Mouse (Mus musculus) midbrain, postnatal 0 days (tissue): ENCODE data around the gene Hoxb8. TPM values are rescaled to one million over a fixed set of nuclear protein-coding genes. Genes with fewer than 3 reads are reported as not detected.

Source experiments
- ATAC-seq: fragments of 200-750 bp; cut with Nextera tagmentation; 2 replicates; pipeline ENCODE4 v1.8.0; 2017; ENCODE audit warnings: moderate number of reproducible peaks, mild to moderate bottlenecking, moderate TSS enrichment, moderate library complexity; ENCODE audit not compliant: low FRiP score
- DNase-seq: peaks from one replicate; pipeline ENCODE4 v3.0.0-alpha.2; 2015; ENCODE audit warnings: low spot score
- H3K27ac ChIP-seq: fragments of 300-500 bp; sonication (generic); 2 replicates; pipeline ENCODE4 v1.5.1; 2014; ENCODE audit warnings: low read depth, mild to moderate bottlenecking, low read length, mixed read lengths
- H3K27me3 ChIP-seq: fragments of 300-500 bp; sonication (generic); 2 replicates; pipeline ENCODE4 v1.6.1; 2014; ENCODE audit warnings: low read length, control low read depth, mixed read lengths; ENCODE audit not compliant: insufficient read depth
- H3K36me3 ChIP-seq: fragments of 300-500 bp; sonication (generic); 2 replicates; pipeline ENCODE4 v1.6.1; 2014; ENCODE audit warnings: low read length, control low read depth, mixed read lengths; ENCODE audit not compliant: insufficient read depth
- H3K4me1 ChIP-seq: fragments of 300-500 bp; sonication (generic); 2 replicates; pipeline ENCODE4 v1.6.1; 2014; ENCODE audit warnings: mild to moderate bottlenecking, control low read depth, antibody characterized with exemption, low read length, mixed read lengths; ENCODE audit not compliant: insufficient read depth
- H3K4me2 ChIP-seq: fragments of 300-500 bp; sonication (generic); 2 replicates; pipeline ENCODE4 v1.6.1; 2014; ENCODE audit warnings: low read depth, mild to moderate bottlenecking, low read length, mixed read lengths; ENCODE audit not compliant: poor library complexity, severe bottlenecking
- H3K4me3 ChIP-seq: fragments of 300-500 bp; sonication (generic); 2 replicates; pipeline ENCODE4 v1.5.1; 2014; ENCODE audit warnings: low read depth, mild to moderate bottlenecking, low read length, moderate library complexity
- H3K9ac ChIP-seq: fragments of 300-500 bp; sonication (generic); replicated peaks from 2 replicates; pipeline ENCODE4 v1.6.1; 2014; ENCODE audit warnings: mild to moderate bottlenecking, low read length, moderate library complexity, mixed read lengths; ENCODE audit not compliant: poor library complexity, severe bottlenecking
- H3K9me3 ChIP-seq: fragments of 300-500 bp; sonication (generic); 2 replicates; pipeline ENCODE4 v1.6.1; 2016; ENCODE audit warnings: low read length, control low read depth
- CTCF ChIP-seq: IDR thresholded peaks from 2 replicates; pipeline ENCODE4 v1.5.1; 2016; ENCODE audit warnings: antibody characterized with exemption, mild to moderate bottlenecking
- WGBS: fragments of 180-500 bp; shearing (Covaris S2); extraction: QIAGEN DNeasy Blood & Tissue Kit; methylation state at CpG from one replicate; pipeline ENCODE4 v1.1.7; 2014; 5-methylcytosine and 5-hydroxymethylcytosine counted together
- polyA plus RNA-seq: library from polyadenylated mRNA; unstranded; fragments of >200 nt; fragmentation: Nextera tagmentation; extraction: Ambion mirVana; gene quantifications from 2 replicates; pipeline ENCODE4 v1.2.1, GENCODE M21; 2015
- total RNA-seq: library from RNA; depleted of rRNA; stranded (reverse); fragments of >200 nt; gene quantifications from 2 replicates; pipeline ENCODE4 v1.2.3, GENCODE M21; 2014

Hoxb8 gene
- total and polyA plus RNA-seq, 2 experiments from 2014 or later: 3.4 TPM; not detected in 1

DNA sequence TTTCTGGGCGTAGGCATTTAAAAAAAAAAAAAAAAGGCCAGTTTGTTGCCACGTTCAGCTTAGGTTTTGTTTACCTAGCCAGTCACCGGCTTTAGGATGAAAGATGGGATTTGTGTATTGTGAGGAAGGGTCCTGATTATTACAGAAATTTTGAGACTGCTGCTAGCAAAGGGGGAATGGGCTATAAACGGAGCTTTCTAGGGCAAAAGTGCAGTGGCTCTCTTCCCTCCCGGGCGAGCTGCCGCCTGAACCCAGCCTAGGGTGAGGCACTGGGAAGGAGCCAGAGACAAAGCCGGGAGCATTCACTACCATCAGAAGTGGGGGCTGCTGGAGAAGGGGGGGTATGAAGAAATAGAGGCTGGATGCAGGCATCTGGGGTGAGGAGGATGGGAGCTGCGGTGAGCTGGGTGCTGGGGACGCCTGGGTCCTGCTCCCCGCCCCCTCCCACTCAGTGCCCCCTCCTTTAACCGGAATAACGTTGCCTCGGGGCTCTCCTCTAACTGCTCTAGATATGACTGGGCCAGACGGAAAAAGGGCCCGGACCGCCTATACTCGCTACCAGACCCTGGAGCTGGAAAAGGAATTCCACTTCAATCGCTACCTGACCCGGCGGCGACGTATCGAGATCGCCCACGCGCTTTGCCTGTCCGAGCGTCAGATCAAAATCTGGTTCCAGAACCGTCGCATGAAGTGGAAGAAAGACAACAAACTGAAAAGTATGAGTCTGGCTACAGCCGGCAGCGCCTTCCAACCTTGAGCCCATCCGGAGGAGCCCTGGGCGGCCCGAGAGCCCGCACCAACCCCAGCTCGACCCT lies 22.9 kb downstream of the Hoxb8 start:
- Histone ChIP-seq H3K36me3 (no peaks in the 10 kb centered on the region), H3K4me1 (no peaks in the 10 kb centered on the region), H3K9me3 (no peaks in the 10 kb centered on the region), H3K4me3 (no peak overlapping the region), H3K4me2 (no peak overlapping the region), H3K27ac (no peak overlapping the region), H3K27me3 (peaks cover 98% of the 10 kb centered on the region), H3K9ac (no peak overlapping the region)
- 3% methylated on average over 38 of the region's 38 CpGs for WGBS
- ATAC-seq (no peak), DNase-seq (no peak)
- no peak for TF ChIP-seq CTCF

- DNase-seq (no peak), ATAC-seq (no peak)
- TF ChIP-seq CTCF: no peak
- 50% methylated on average over 6 of the region's 6 CpGs for WGBS
- Histone ChIP-seq H3K36me3 (no peaks in the 10 kb centered on the region), H3K9me3 (no peaks in the 10 kb centered on the region), H3K4me3 (no peak overlapping the region), H3K27me3 (peaks cover 98% of the 10 kb centered on the region), H3K9ac (no peak overlapping the region), H3K4me1 (no peaks in the 10 kb centered on the region), H3K4me2 (no peak overlapping the region), H3K27ac (no peak overlapping the region)
Measured at GRCm38 (mm10) chr11:96305505-96306182, 23.9 kb downstream of the Hoxb8 start.

GRCm38 (mm10) chr11:96306183-96306907 lies 24.6 kb downstream of the Hoxb8 start:
- Histone ChIP-seq H3K4me3 (no peak overlapping the region), H3K4me1 (no peaks in the 10 kb centered on the region), H3K9ac (no peak overlapping the region), H3K27ac (no peak overlapping the region), H3K4me2 (no peak overlapping the region), H3K36me3 (no peaks in the 10 kb centered on the region), H3K27me3 (peaks cover 99% of the 10 kb centered on the region), H3K9me3 (no peaks in the 10 kb centered on the region)
- no peak for TF ChIP-seq CTCF
- ATAC-seq (no peak), DNase-seq (no peak)
- 11% methylated on average over 7 of the region's 7 CpGs for WGBS

DNA sequence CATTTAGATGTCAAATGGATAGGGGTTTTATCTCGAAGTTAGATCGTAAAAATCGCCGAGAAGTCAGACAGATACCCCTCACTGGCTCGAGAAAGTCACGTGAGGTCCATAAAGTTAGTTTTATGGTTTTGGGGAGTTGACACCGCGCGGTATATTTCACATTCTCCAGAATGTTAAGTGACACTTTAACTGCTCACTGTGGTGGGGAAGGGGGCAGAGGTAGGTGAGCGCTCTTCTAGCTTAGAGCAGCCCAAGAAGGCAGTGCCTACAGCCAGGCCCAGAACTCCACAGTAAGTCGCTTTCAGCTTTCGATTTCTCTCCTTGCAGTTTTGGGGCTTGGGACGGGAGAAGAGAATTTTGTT lies 25.2 kb downstream of the Hoxb8 start:
- DNase-seq (no peak), ATAC-seq (no peak)
- Histone ChIP-seq H3K4me2 (no peak overlapping the region), H3K4me3 (no peak overlapping the region), H3K27me3 (peaks cover 99% of the 10 kb centered on the region), H3K4me1 (no peaks in the 10 kb centered on the region), H3K9me3 (no peaks in the 10 kb centered on the region), H3K27ac (no peak overlapping the region), H3K36me3 (no peaks in the 10 kb centered on the region), H3K9ac (no peak overlapping the region)
- WGBS: 5% methylated on average over 13 of the region's 13 CpGs
- TF ChIP-seq CTCF: no peak

- WGBS: 14% methylated on average over 4 of the region's 4 CpGs
- Histone ChIP-seq H3K4me2 (no peak overlapping the region), H3K9ac (no peak overlapping the region)
Measured at GRCm38 (mm10) chr11:96308763-96309162, 27.1 kb downstream of the Hoxb8 start.

More at GRCm38 (mm10) chr11:96308763-96309162, 27.1 kb downstream of the Hoxb8 start:
- Histone ChIP-seq H3K36me3 (no peaks in the 10 kb centered on the region), H3K27me3 (peaks cover 100% of the 10 kb centered on the region), H3K4me3 (no peak overlapping the region), H3K27ac (no peak overlapping the region), H3K4me1 (no peaks in the 10 kb centered on the region), H3K9me3 (no peaks in the 10 kb centered on the region)
- no peak for DNase-seq
- no peak for ATAC-seq
- no peak for TF ChIP-seq CTCF
